Mouse (Mus musculus) erythroblast, embryonic 14.5 days (primary cell): ENCODE data around the gene Tmem51. TPM values are rescaled to one million over a fixed set of nuclear protein-coding genes. Genes with fewer than 3 reads are reported as not detected.

Source experiments
- H3K27me3 ChIP-seq: 2 replicates; pipeline ENCODE4 v1.6.1; 2012; ENCODE audit warnings: inconsistent platforms; ENCODE audit not compliant: control insufficient read depth
- H3K36me3 ChIP-seq: 2 replicates; pipeline ENCODE4 v1.6.1; 2012; ENCODE audit warnings: mild to moderate bottlenecking, inconsistent platforms; ENCODE audit not compliant: control insufficient read depth
- H3K4me1 ChIP-seq: 2 replicates; pipeline ENCODE4 v1.6.1; 2012; ENCODE audit warnings: inconsistent platforms; ENCODE audit not compliant: control insufficient read depth
- H3K4me3 ChIP-seq: replicated peaks from 2 replicates; pipeline ENCODE3; 2012; ENCODE audit warnings: moderate library complexity, mild to moderate bottlenecking, inconsistent platforms
- H3K9me3 ChIP-seq: 2 replicates; pipeline ENCODE4 v1.6.1; 2012; ENCODE audit warnings: low read length, inconsistent platforms, mixed read lengths; ENCODE audit not compliant: control insufficient read depth
- GATA1 ChIP-seq: IDR thresholded peaks from 2 replicates; pipeline ENCODE4 v1.6.1; 2012; ENCODE audit warnings: low read length, inconsistent platforms, mixed read lengths
- TAL1 ChIP-seq: IDR thresholded peaks from 3 replicates; pipeline ENCODE4 v1.6.1; 2012; ENCODE audit warnings: low read length, inconsistent platforms, mixed read lengths
- polyA plus RNA-seq: library from polyadenylated mRNA; stranded (reverse); fragments of >175 nt; gene quantifications from 2 replicates; pipeline ENCODE4 v1.2.3, GENCODE M21; 2012

Tmem51 gene
- polyA plus RNA-seq, 1 experiment = 0.15 TPM

GRCm38 (mm10) chr4:142045595-142046163, 38.4 kb downstream of the Tmem51 start:
- Histone ChIP-seq H3K36me3 (no peaks in the 10 kb centered on the region; the same call in 1 of the 2 replicates), H3K4me3 (no peak overlapping the region), H3K4me1 (peaks cover 30% of the 10 kb centered on the region), H3K9me3 (peaks cover 2% of the 10 kb centered on the region; the same call in 1 of the 2 replicates), H3K27me3 (peaks cover 9% of the 10 kb centered on the region)
- no peak for TF ChIP-seq GATA1
- no peak for TF ChIP-seq TAL1

DNA sequence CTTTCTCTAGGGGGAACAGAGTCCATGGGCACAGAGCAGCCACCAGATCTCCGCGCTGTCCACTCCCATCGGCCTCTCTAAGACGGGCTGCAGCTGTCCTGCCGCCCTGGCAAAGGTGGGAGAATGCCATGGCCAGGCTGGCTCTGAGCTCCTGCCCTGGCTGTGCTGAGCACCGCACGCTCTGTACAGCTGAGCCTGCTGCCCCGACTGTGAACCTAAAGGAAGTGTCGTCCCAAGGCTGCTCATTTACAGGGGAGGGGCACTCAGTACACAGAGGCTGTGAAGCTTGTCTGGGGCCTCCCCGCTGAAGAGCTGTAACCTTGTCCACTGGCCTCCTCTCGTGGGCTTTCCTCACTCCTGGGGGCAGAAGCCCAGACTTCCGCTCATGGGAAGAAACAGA, 39.7 kb downstream of the Tmem51 start:
- Histone ChIP-seq H3K9me3 (no peaks in the 10 kb centered on the region), H3K27me3 (peaks cover 9% of the 10 kb centered on the region), H3K4me3 (no peak overlapping the region), H3K36me3 (no peaks in the 10 kb centered on the region; the same call in 1 of the 2 replicates), H3K4me1 (peaks cover 32% of the 10 kb centered on the region)
- TF ChIP-seq GATA1 (no peak), TAL1 (no peak)

DNA sequence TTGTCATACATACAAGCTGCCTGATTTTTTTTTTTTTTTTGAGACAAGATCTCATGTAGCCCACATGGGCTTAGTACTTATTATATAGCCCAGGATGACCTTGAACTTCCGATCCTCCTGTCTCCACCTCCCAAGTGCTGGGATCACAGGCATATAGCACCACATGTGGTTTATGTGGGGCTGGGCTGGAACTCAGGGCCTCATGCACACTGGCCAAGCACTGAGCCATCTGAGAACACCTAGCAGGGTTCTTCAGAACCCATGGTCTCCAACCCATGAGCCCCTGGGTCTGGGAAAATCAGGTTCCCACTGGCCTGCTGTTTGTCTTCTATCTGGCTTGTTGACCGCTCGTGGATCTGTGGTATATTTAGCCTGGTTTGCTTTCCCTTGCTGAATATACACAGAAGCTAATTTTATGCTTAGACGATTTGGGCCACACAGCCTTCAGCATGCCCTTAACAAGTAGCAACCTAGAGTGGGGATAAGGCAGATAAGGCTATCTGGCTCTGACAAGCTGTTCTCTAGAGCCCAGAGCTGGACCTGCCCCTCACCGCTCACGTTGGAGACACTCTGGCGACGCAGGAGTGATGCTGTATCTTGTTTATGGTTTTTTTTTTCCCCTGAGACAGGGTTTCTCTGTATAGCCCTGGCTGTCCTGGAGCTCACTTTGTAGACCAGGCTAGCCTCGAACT, 44.3 kb downstream of the Tmem51 start:
- no peaks in the 10 kb centered on the region for H3K9me3 ChIP-seq
- peaks cover 6% of the 10 kb centered on the region; the same call in 1 of the 2 replicates for H3K27me3 ChIP-seq

DNA sequence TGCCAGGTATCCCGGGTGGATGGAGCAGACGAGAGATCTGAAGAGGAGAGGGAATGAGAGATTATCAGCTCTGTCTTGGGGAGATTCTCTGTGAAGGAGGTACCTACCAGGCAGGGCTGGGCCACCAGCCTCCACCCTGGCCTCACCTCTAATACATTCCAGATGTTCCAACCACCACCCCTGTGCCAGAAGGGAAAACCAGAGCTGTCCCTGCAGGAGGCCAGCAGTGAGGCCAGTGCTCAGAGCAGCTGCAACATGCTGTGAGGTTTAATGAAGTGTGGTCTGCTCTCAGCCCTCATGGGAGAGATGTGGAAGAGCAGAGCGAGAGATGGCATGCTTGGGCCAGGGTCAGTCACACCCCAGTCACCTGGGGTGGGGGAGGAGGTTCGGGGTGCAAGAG, 46.2 kb downstream of the Tmem51 start:
- no peak overlapping the region for H3K4me3 ChIP-seq
- H3K27me3 ChIP-seq = 0 out of 2 replicates have a peak, but pooled peaks cover 2% of the 10 kb centered on the region
- peaks cover 17% of the 10 kb centered on the region for H3K4me1 ChIP-seq
- no peaks in the 10 kb centered on the region for H3K9me3 ChIP-seq
- TF ChIP-seq GATA1 (no peak), TAL1 (no peak)
- peaks cover 3% of the 10 kb centered on the region; the same call in 1 of the 2 replicates for H3K36me3 ChIP-seq

More for the DNA sequence above, 44.3 kb downstream of the Tmem51 start:
- no peak for TF ChIP-seq TAL1
- H3K4me1 ChIP-seq = peaks cover 17% of the 10 kb centered on the region
- no peak overlapping the region for H3K4me3 ChIP-seq
- H3K36me3 ChIP-seq = peaks cover 3% of the 10 kb centered on the region; the same call in 1 of the 2 replicates

DNA sequence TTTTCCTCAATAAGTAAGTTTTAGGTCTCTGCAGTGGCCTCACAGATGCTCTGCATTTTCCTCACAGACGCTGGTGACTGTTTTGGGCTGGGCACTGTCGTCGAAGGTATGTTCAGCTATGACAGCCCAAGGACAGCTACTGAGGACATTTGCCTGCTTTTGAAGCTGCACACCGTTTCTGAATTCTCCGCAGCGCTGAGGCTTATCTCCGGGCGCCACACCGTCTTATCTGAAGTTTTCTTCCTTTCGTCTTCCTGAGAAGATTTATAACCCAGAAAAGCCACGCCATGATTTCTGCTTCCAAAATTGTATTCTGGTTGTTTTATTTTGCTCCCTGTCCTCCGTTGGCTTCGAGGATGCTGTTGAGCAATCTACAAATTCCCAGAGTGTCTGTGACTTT, 55.6 kb downstream of the Tmem51 start:
- peaks cover 17% of the 10 kb centered on the region for H3K27me3 ChIP-seq

GRCm38 (mm10) chr4:142026965-142027364, 57.1 kb downstream of the Tmem51 start:
- no peak overlapping the region for H3K4me3 ChIP-seq
- H3K27me3 ChIP-seq = peaks cover 17% of the 10 kb centered on the region
- H3K9me3 ChIP-seq = no peaks in the 10 kb centered on the region
- peaks cover 8% of the 10 kb centered on the region; the same call in 1 of the 2 replicates for H3K36me3 ChIP-seq
- TF ChIP-seq GATA1 = no peak
- H3K4me1 ChIP-seq = peaks cover 6% of the 10 kb centered on the region

More for the DNA sequence above, 55.6 kb downstream of the Tmem51 start:
- H3K4me3 ChIP-seq = no peak overlapping the region
- TF ChIP-seq GATA1 = no peak
- no peak for TF ChIP-seq TAL1
- peaks cover 8% of the 10 kb centered on the region; the same call in 1 of the 2 replicates for H3K36me3 ChIP-seq
- no peaks in the 10 kb centered on the region for H3K9me3 ChIP-seq
- H3K4me1 ChIP-seq = peaks cover 4% of the 10 kb centered on the region

GRCm38 (mm10) chr4:142024536-142024935, 59.6 kb downstream of the Tmem51 start:
- Histone ChIP-seq H3K27me3 (peaks cover 15% of the 10 kb centered on the region), H3K9me3 (no peaks in the 10 kb centered on the region), H3K4me3 (no peak overlapping the region), H3K36me3 (no peaks in the 10 kb centered on the region), H3K4me1 (peaks cover 8% of the 10 kb centered on the region)
- no peak for TF ChIP-seq TAL1
- no peak for TF ChIP-seq GATA1

DNA sequence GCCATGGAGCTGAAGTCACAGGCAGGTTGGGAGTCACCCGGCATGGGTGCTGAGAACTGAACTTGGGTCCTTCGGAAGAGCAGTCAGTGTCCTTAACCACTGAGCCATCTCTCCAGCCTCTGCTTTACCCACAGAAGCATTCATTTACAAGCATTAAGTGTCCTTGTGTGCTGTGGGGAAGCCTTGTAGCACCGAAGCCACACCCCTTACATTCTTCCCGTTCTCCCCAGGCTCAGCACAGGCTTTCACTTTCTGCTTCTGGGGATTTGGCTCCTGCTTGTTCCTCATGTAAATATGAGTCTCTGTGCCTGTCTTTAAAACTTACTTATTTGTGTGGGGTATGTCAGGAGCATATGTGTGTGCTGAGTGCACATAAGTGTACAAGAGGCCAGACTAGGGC, 60.9 kb downstream of the Tmem51 start:
- TF ChIP-seq TAL1 (no peak), GATA1 (no peak)
- H3K36me3 ChIP-seq = no peaks in the 10 kb centered on the region
- H3K4me1 ChIP-seq = peaks cover 19% of the 10 kb centered on the region
- H3K27me3 ChIP-seq = peaks cover 13% of the 10 kb centered on the region; the same call in 1 of the 2 replicates
- H3K9me3 ChIP-seq = no peaks in the 10 kb centered on the region
- no peak overlapping the region for H3K4me3 ChIP-seq

GRCm38 (mm10) chr4:142017686-142018085, 66.4 kb downstream of the Tmem51 start:
- H3K27me3 ChIP-seq = peaks cover 53% of the 10 kb centered on the region
- TF ChIP-seq TAL1 = no peak
- TF ChIP-seq GATA1 = no peak
- peak overlapping the region; percentile 61 for H3K4me3 ChIP-seq
- no peaks in the 10 kb centered on the region for H3K9me3 ChIP-seq
- H3K4me1 ChIP-seq = peaks cover 51% of the 10 kb centered on the region
- no peaks in the 10 kb centered on the region for H3K36me3 ChIP-seq
